Mouse (Mus musculus): ENCODE data around the gene Dnaja2. TPM values are rescaled to one million over a fixed set of nuclear protein-coding genes. Genes with fewer than 3 reads are reported as not detected.
A peak's percentile ranks its signal among the peaks of the same experiment; 100 is the strongest.

The Dnaja2 gene
- 199 and 202 TPM in 2 replicates for polyA plus RNA-seq (2011; ENCODE audit: insufficient read length, low read depth, missing spikeins)

GRCm38 (mm10) chr8:85555181-85556145 is at the start of gene Dnaja2:
Gene Dnaja2, minus strand, starts transcription at chr8:85555344.
- H3K4me1 ChIP-seq (ENCODE audit: control insufficient read depth, insufficient read depth, low read length) = peaks cover 3% of the 10 kb centered on the region; the same call in 1 of the 2 replicates
- peak within 1 kb of the TSS; percentile 92 for H3K27ac ChIP-seq (ENCODE audit: insufficient read depth, low read length)
- TF ChIP-seq CTCF (IDR thresholded peaks at IDR 0.05; ENCODE audit: borderline replicate concordance, insufficient read depth, low read length) (no peak), POLR2A (IDR thresholded peaks at IDR 0.05; ENCODE audit: low read depth, low read length) (peak; percentile 89)

DNA sequence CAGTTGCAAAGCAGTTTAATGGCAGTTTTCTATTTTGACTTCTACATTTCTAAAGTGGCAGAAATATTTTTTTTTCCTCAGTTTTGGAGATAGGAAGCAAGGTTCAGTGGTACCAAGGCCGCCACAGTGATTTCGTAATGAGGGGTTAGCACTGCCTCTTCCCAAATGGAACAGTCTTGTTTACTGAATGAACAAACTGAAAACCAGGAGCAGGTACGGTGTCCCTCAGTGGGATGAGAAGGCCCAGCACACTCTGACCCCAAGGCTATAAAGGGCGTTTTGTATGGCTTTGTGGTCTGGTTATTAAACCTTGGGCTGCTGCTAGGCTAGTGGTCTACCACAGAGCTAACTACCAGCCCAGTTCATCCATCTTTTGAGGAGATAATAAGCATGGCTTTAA is 49.1 kb upstream of the Dnaja2 start:
- Histone ChIP-seq H3K4me1 (ENCODE audit: control insufficient read depth, insufficient read depth, low read length) (no peaks in the 10 kb centered on the region), H3K4me3 (ENCODE audit: insufficient read depth, low read length) (no peak overlapping the region), H3K27ac (ENCODE audit: insufficient read depth, low read length) (no peak overlapping the region)
- TF ChIP-seq CTCF (IDR thresholded peaks at IDR 0.05; ENCODE audit: borderline replicate concordance, insufficient read depth, low read length) = no peak
- TF ChIP-seq POLR2A (IDR thresholded peaks at IDR 0.05; ENCODE audit: low read depth, low read length) = no peak

More at GRCm38 (mm10) chr8:85555181-85556145, at the start of gene Dnaja2:
- peak within 1 kb of the TSS; percentile 97 for H3K4me3 ChIP-seq (ENCODE audit: insufficient read depth, low read length)

GRCm38 (mm10) chr8:85603203-85603895 is 48.2 kb upstream of the Dnaja2 start:
- TF ChIP-seq CTCF (IDR thresholded peaks at IDR 0.05; ENCODE audit: borderline replicate concordance, insufficient read depth, low read length) (peak; percentile 27; the same call in 1 of the 2 replicates), POLR2A (IDR thresholded peaks at IDR 0.05; ENCODE audit: low read depth, low read length) (no peak)
- H3K4me1 ChIP-seq (ENCODE audit: control insufficient read depth, insufficient read depth, low read length) = no peaks in the 10 kb centered on the region
- no peak overlapping the region for H3K4me3 ChIP-seq (ENCODE audit: insufficient read depth, low read length)
- H3K27ac ChIP-seq (ENCODE audit: insufficient read depth, low read length) = peak overlapping the region; percentile 37; the same call in 1 of the 2 replicates

GRCm38 (mm10) chr8:85602737-85603136 is 47.6 kb upstream of the Dnaja2 start:
- Histone ChIP-seq H3K27ac (ENCODE audit: insufficient read depth, low read length) (peak overlapping the region; percentile 37; the same call in 1 of the 2 replicates), H3K4me1 (ENCODE audit: control insufficient read depth, insufficient read depth, low read length) (no peaks in the 10 kb centered on the region), H3K4me3 (ENCODE audit: insufficient read depth, low read length) (no peak overlapping the region)
- TF ChIP-seq CTCF (IDR thresholded peaks at IDR 0.05; ENCODE audit: borderline replicate concordance, insufficient read depth, low read length) = no peak
- TF ChIP-seq POLR2A (IDR thresholded peaks at IDR 0.05; ENCODE audit: low read depth, low read length) = no peak

DNA sequence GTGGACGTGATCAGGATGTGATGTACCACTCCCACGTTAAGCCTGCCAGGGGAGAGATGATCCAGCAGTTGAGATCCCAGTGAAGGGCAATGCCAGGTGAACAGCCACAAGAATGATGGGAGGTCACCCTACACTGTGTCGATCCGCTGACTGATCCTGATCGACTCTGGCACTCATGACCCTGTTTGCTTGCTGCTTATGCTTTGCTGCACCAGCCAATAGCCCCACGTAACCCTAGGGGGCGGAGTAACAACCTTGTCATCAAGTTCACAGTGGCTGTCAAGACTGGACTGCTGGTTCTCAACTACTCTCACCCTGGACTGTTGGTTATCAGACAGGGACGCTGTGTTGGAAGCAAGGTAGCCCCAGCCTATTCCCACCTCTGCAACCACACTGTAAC is 46.6 kb upstream of the Dnaja2 start:
- Histone ChIP-seq H3K27ac (ENCODE audit: insufficient read depth, low read length) (no peak overlapping the region), H3K4me3 (ENCODE audit: insufficient read depth, low read length) (no peak overlapping the region), H3K4me1 (ENCODE audit: control insufficient read depth, insufficient read depth, low read length) (no peaks in the 10 kb centered on the region)
- TF ChIP-seq CTCF (IDR thresholded peaks at IDR 0.05; ENCODE audit: borderline replicate concordance, insufficient read depth, low read length) (no peak), POLR2A (IDR thresholded peaks at IDR 0.05; ENCODE audit: low read depth, low read length) (no peak)

- Histone ChIP-seq H3K27ac (ENCODE audit: insufficient read depth, low read length) (no peak overlapping the region), H3K4me3 (ENCODE audit: insufficient read depth, low read length) (no peak overlapping the region), H3K4me1 (ENCODE audit: control insufficient read depth, insufficient read depth, low read length) (no peaks in the 10 kb centered on the region)
- TF ChIP-seq CTCF (IDR thresholded peaks at IDR 0.05; ENCODE audit: borderline replicate concordance, insufficient read depth, low read length) = no peak
These were observed 42.5 kb upstream of the Dnaja2 start for GRCm38 (mm10) chr8:85597413-85598191.

- no peaks in the 10 kb centered on the region for H3K4me1 ChIP-seq (ENCODE audit: control insufficient read depth, insufficient read depth, low read length)
- no peak overlapping the region for H3K4me3 ChIP-seq (ENCODE audit: insufficient read depth, low read length)
- no peak for TF ChIP-seq CTCF (IDR thresholded peaks at IDR 0.05; ENCODE audit: borderline replicate concordance, insufficient read depth, low read length)
- TF ChIP-seq POLR2A (IDR thresholded peaks at IDR 0.05; ENCODE audit: low read depth, low read length) = no peak
- H3K27ac ChIP-seq (ENCODE audit: insufficient read depth, low read length) = no peak overlapping the region
These were observed 40.2 kb upstream of the Dnaja2 start for GRCm38 (mm10) chr8:85595391-85595790.

DNA sequence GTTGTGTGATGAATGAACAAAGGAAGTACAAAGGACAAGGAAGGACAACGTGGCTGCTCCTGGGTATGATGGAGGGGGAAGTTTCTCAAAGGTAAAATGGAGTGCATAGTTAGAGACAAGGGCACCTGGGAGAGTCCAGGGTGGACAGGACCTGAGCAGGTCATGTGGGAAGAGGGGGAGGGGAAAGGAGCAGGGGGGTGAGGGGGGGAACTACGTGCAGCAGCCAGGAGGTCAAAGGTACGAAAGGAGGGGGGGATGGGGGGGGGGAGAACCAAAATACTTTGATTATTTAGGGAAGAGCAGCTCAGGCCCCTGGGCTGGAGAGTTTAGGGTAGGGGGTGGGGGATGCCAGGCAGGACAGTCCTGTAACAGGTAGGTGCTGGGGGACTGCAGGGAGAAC is 39.8 kb upstream of the Dnaja2 start:
- Histone ChIP-seq H3K27ac (ENCODE audit: insufficient read depth, low read length) (no peak overlapping the region), H3K4me3 (ENCODE audit: insufficient read depth, low read length) (no peak overlapping the region), H3K4me1 (ENCODE audit: control insufficient read depth, insufficient read depth, low read length) (no peaks in the 10 kb centered on the region)
- TF ChIP-seq POLR2A (IDR thresholded peaks at IDR 0.05; ENCODE audit: low read depth, low read length) (no peak), CTCF (IDR thresholded peaks at IDR 0.05; ENCODE audit: borderline replicate concordance, insufficient read depth, low read length) (no peak)

DNA sequence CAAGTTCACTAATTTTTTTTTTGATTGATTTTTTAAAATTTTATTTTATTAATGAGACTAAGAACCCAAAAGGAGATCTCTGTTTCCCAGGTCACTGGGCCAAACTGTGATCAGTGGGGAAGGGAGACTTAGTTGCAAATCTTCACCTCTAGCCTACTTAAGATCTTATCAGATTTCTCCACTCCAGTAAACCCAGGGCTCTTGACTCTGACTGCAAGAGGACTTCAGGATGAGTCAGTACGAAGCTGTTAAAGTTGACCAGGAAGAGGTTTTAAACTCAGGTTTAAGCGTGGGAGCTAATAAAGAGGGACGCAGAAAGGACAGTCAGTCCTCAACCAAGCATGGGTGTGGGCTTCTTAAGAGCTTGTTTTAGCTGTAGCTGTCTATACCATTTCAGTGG is 38.2 kb upstream of the Dnaja2 start:
- TF ChIP-seq CTCF (IDR thresholded peaks at IDR 0.05; ENCODE audit: borderline replicate concordance, insufficient read depth, low read length) = no peak
- TF ChIP-seq POLR2A (IDR thresholded peaks at IDR 0.05; ENCODE audit: low read depth, low read length) = no peak
- Histone ChIP-seq H3K4me1 (ENCODE audit: control insufficient read depth, insufficient read depth, low read length) (no peaks in the 10 kb centered on the region), H3K4me3 (ENCODE audit: insufficient read depth, low read length) (no peak overlapping the region), H3K27ac (ENCODE audit: insufficient read depth, low read length) (no peak overlapping the region)
